Mouse (Mus musculus): Measurements from ENCODE around the gene Kifc1. TPM values are rescaled to one million over a fixed set of nuclear protein-coding genes. Genes with fewer than 3 reads are reported as not detected.

Kifc1 gene
- 7.5 and 8.3 TPM in 2 replicates for polyA plus RNA-seq (2015; fragmentation: Nextera tagmentation; extraction: Ambion mirVana)

DNA sequence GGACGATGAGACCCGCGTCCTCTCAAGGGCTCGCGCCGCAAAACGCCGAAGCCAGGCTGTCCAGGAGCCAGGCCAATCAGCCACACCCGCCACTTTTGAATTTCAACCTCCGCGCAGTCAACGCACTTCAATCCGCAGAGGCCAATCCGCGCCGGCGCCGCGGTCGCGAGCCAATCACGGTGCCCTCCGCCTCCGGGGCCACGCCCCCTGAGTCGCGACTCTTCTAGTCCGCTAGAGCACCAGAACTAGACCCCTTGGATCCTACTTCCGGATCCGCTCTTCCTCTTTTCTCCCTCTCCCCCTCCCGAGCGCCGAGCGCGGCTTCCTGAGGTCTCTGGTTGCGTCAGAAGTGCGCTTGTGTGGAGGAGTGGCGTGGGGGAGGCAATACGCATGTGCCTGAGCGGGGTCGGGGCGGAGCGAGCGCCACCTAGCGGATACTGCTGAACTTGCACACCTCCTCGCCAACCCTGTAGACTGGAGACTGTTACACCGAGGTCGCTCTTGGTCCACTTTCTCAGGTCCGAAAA lies at the start of gene Kifc1:
TSS of gene Kifc1 (minus strand) at position 129 of the 527 bp plus-strand sequence.
- Histone ChIP-seq H3K27me3 (no peaks in the 10 kb centered on the region), H3K9me3 (replicated peaks) (no peaks in the 10 kb centered on the region), H3K4me1 (replicated peaks) (peaks cover 32% of the 10 kb centered on the region), H3K4me3 (replicated peaks) (peak within 1 kb of the TSS; percentile 80), H3K36me3 (replicated peaks) (peaks cover 28% of the 10 kb centered on the region), H3K4me2 (peak within 1 kb of the TSS; percentile 80), H3K27ac (replicated peaks) (peak within 1 kb of the TSS; percentile 93), H3K9ac (peak within 1 kb of the TSS; percentile 87)
- under 1% methylated on average over 49 of the region's 49 CpGs for WGBS (ENCODE audit: insufficient replicate concordance)
- ATAC-seq (ENCODE audit: insufficient read depth) = peak; percentile 95

DNA sequence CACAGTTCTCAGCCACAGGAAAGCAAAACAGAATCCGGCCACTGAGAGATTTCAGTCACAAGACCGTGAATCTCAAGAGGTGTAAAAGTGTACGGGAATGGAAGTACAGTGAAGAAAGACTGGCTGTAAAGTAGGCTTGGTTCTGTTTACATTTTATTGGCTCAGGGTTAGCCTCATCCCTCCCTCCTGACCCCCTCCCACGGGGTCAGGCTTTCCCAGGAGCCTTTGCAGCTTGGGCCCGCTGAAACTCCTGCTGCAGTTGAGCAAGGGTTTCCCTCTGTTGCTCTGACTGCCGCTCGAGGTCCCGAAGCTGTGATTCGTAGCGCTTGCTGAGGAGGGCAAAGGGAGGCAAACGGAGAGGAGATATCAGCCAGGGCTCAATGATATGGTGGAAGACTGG lies 48.3 kb upstream of the Kifc1 start:
- peak overlapping the region; percentile 98 for H3K4me2 ChIP-seq
- H3K27me3 ChIP-seq = no peaks in the 10 kb centered on the region
- no peaks in the 10 kb centered on the region for H3K9me3 ChIP-seq (replicated peaks)
- H3K27ac ChIP-seq (replicated peaks) = no peak overlapping the region
- H3K4me3 ChIP-seq (replicated peaks) = peak overlapping the region; percentile 89
- H3K4me1 ChIP-seq (replicated peaks) = peaks cover 31% of the 10 kb centered on the region
- ATAC-seq (ENCODE audit: insufficient read depth) = no peak
- WGBS (ENCODE audit: insufficient replicate concordance) = 73% methylated on average over 11 of the region's 11 CpGs
- H3K9ac ChIP-seq = peak overlapping the region; percentile 81; the same call in 1 of the 2 replicates
- peaks cover 47% of the 10 kb centered on the region for H3K36me3 ChIP-seq (replicated peaks)

- peaks cover 54% of the 10 kb centered on the region for H3K36me3 ChIP-seq (replicated peaks)
- H3K27me3 ChIP-seq = no peaks in the 10 kb centered on the region
- H3K4me1 ChIP-seq (replicated peaks) = peaks cover 38% of the 10 kb centered on the region
- no peak overlapping the region for H3K4me3 ChIP-seq (replicated peaks)
- H3K27ac ChIP-seq (replicated peaks) = no peak overlapping the region
- no peak overlapping the region for H3K4me2 ChIP-seq
- WGBS (ENCODE audit: insufficient replicate concordance) = 82% methylated on average over 15 of the region's 15 CpGs
- no peak for ATAC-seq (ENCODE audit: insufficient read depth)
- H3K9me3 ChIP-seq (replicated peaks) = no peaks in the 10 kb centered on the region
- no peak overlapping the region for H3K9ac ChIP-seq
Measured at GRCm38 (mm10) chr17:33936993-33937392, 46.5 kb upstream of the Kifc1 start.

- H3K4me3 ChIP-seq (replicated peaks) = no peak overlapping the region
- H3K27me3 ChIP-seq = no peaks in the 10 kb centered on the region
- no peak overlapping the region for H3K4me2 ChIP-seq
- WGBS (ENCODE audit: insufficient replicate concordance) = 80% methylated on average over 21 of the region's 21 CpGs
- ATAC-seq (ENCODE audit: insufficient read depth) = no peak
- H3K36me3 ChIP-seq (replicated peaks) = peaks cover 56% of the 10 kb centered on the region
- H3K9me3 ChIP-seq (replicated peaks) = no peaks in the 10 kb centered on the region
- peaks cover 39% of the 10 kb centered on the region for H3K4me1 ChIP-seq (replicated peaks)
- H3K27ac ChIP-seq (replicated peaks) = no peak overlapping the region
- no peak overlapping the region for H3K9ac ChIP-seq
Measured at GRCm38 (mm10) chr17:33935422-33936055, 45.1 kb upstream of the Kifc1 start.

- Histone ChIP-seq H3K9ac (no peak overlapping the region), H3K9me3 (replicated peaks) (no peaks in the 10 kb centered on the region), H3K27ac (replicated peaks) (no peak overlapping the region), H3K36me3 (replicated peaks) (peaks cover 51% of the 10 kb centered on the region), H3K4me3 (replicated peaks) (no peak overlapping the region), H3K27me3 (no peaks in the 10 kb centered on the region), H3K4me2 (no peak overlapping the region), H3K4me1 (replicated peaks) (peaks cover 47% of the 10 kb centered on the region)
- 83% methylated on average over 15 of the region's 15 CpGs for WGBS (ENCODE audit: insufficient replicate concordance)
- no peak for ATAC-seq (ENCODE audit: insufficient read depth)
Measured at GRCm38 (mm10) chr17:33932970-33933369, 42.5 kb upstream of the Kifc1 start.

DNA sequence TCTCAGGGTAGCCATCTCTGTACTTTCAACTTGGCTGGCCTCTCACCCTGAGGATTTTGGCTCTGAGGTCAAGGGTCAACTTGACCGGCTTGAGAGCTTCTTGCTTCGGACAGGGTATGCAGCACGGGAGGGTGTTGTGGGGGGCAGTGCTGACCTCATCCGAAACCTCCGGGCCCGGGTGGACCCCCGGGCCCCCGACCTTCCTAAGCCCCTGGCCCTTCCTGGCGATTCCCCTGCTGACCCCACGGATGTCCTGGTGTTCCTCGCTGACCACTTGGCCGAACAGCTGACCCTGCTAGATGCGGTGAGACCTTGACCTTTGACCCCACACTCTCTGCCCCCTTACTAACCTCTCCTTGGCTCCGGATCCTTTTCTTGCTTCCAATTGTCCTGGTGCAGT lies 42.0 kb upstream of the Kifc1 start:
- no peaks in the 10 kb centered on the region for H3K9me3 ChIP-seq (replicated peaks)
- ATAC-seq (ENCODE audit: insufficient read depth) = no peak
- WGBS (ENCODE audit: insufficient replicate concordance) = 83% methylated on average over 14 of the region's 14 CpGs
- H3K9ac ChIP-seq = no peak overlapping the region
- H3K36me3 ChIP-seq (replicated peaks) = peaks cover 53% of the 10 kb centered on the region
- no peak overlapping the region for H3K27ac ChIP-seq (replicated peaks)
- H3K4me1 ChIP-seq (replicated peaks) = peaks cover 52% of the 10 kb centered on the region
- H3K27me3 ChIP-seq = no peaks in the 10 kb centered on the region
- H3K4me3 ChIP-seq (replicated peaks) = no peak overlapping the region
- H3K4me2 ChIP-seq = no peak overlapping the region

DNA sequence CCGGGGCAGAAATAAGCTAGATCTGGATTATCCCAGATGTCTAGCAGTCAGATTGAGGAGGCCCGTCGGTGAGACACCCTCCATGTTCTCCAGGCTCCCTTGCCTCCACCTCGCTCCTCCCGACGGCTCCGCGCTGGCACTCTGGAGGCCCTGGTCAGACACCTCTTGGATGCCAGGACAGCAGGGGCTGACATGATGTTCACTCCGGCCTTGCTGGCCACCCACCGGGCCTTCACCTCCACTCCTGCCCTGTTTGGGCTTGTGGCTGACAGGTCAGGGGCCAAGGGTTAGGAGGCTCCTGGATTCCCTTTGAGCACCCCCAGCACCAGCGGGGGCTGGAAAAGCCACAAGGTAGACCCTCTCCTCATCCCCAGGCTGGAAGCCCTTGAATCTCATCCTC lies 41.5 kb upstream of the Kifc1 start:
- H3K4me3 ChIP-seq (replicated peaks) = no peak overlapping the region
- H3K36me3 ChIP-seq (replicated peaks) = peaks cover 51% of the 10 kb centered on the region
- no peaks in the 10 kb centered on the region for H3K27me3 ChIP-seq
- no peak overlapping the region for H3K9ac ChIP-seq
- ATAC-seq (ENCODE audit: insufficient read depth) = no peak
- no peaks in the 10 kb centered on the region for H3K9me3 ChIP-seq (replicated peaks)
- no peak overlapping the region for H3K27ac ChIP-seq (replicated peaks)
- H3K4me1 ChIP-seq (replicated peaks) = peaks cover 55% of the 10 kb centered on the region
- 89% methylated on average over 11 of the region's 11 CpGs for WGBS (ENCODE audit: insufficient replicate concordance)
- peak overlapping the region; percentile 13; the same call in 1 of the 2 replicates for H3K4me2 ChIP-seq

GRCm38 (mm10) chr17:33931159-33931866 lies 40.9 kb upstream of the Kifc1 start:
- WGBS (ENCODE audit: insufficient replicate concordance) = 40% methylated on average over 18 of the region's 18 CpGs
- Histone ChIP-seq H3K4me3 (replicated peaks) (peak overlapping the region; percentile 75), H3K9ac (peak overlapping the region; percentile 86; the same call in 1 of the 2 replicates), H3K4me2 (peak overlapping the region; percentile 99), H3K27me3 (no peaks in the 10 kb centered on the region), H3K9me3 (replicated peaks) (no peaks in the 10 kb centered on the region), H3K36me3 (replicated peaks) (peaks cover 53% of the 10 kb centered on the region), H3K4me1 (replicated peaks) (peaks cover 55% of the 10 kb centered on the region), H3K27ac (replicated peaks) (peak overlapping the region; percentile 53; the same call in 1 of the 2 replicates)
- no peak for ATAC-seq (ENCODE audit: insufficient read depth)

DNA sequence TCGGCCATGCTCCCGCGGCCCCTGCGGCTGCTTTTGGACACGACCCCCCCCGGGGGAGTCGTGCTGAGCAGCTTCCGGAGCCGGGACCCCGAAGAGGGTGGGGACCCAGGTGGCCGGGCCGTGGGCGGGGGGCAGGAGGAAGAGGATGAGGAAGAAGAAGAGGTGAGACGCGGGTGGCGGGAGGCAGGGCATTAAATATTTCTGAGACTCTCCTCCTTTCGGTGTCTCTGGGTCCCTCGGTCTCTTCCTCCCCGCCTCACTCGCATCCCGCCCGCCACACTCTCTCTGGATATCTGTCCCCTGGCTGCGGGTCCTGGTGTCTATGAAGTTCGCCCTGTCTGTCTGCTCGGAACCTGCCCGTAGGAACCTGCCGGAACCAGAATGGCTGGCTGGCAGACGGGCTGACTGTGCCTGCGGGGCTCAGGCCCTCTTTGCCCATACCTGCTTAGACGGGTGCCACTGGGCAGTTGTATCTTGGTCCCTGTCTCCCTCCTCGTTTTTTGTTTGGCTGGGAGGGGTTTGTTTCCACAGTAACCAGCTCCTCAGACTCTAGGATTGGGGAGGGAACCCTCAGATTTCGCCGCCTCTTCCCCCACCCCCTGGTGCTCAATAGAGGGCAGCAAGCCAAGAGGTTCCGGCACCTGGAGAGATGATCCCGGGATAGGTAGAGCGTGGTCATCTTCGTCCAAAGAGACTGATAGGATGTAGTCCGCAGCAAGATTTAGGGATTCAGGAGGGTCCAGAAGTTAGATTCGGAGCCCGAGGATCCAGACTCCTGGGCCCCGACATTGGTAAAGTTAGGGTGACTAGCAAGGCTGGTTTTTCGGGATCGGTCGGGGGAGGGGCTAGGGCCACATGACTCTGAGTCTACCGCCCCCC lies 40.1 kb upstream of the Kifc1 start:
- 1% methylated on average over 45 of the region's 45 CpGs for WGBS (ENCODE audit: insufficient replicate concordance)
- Histone ChIP-seq H3K27me3 (no peaks in the 10 kb centered on the region), H3K4me1 (replicated peaks) (peaks cover 61% of the 10 kb centered on the region), H3K9me3 (replicated peaks) (no peaks in the 10 kb centered on the region), H3K4me2 (peak overlapping the region; percentile 99), H3K9ac (peak overlapping the region; percentile 86), H3K4me3 (replicated peaks) (peak overlapping the region; percentile 75), H3K36me3 (replicated peaks) (peaks cover 56% of the 10 kb centered on the region), H3K27ac (replicated peaks) (peak overlapping the region; percentile 93)
- ATAC-seq (ENCODE audit: insufficient read depth) = peak; percentile 6; the same call in 1 of the 2 replicates

DNA sequence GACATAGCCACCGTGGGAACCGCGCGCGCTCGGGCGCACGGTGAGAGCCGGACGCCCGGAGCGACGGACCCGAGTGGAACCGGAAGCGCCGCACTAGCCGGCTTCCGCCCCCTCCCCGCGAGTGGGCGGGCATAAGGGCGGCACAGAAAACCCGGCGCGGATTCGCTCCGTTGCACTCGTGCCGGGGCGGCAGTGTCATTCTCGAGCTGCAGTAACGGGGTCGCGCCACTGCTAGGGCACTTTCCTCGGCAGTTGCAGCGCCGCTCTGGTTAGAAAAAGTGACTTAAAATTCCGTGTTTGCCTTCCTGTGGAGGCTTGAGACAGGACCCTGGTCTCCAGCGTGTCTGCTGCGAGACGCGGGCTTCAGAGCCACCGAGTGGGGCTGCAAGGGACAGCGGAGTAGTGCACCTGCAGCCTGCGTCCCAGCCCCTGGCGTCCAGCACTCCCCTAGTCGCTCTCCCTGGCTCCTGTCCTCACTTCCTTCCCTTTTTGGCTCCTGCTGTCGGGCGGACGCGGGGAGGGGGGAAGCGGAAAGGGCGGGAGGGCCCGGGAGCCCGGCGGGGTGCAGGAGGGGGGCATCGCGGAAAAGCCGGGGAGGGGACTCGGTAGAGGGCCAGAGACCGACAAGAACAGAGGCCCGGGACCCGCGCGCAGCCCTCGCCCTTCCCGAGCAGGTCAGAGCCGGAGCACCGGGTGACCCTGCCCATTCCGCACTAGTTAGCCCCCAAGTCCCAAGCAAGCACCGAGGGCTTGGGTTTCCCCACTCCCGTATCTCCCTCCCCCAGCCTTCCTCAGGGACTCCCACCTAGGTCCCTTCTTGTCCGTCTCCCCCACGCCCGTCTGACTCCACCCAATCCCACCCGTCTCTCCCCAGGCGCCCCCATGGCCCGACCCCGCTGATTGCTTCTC lies 39.2 kb upstream of the Kifc1 start, which contains the start of gene Rgl2:
TSS of gene Rgl2 (plus strand) at position 173 of the 909 bp plus-strand sequence.
- ATAC-seq (ENCODE audit: insufficient read depth) = peak; percentile 78
- H3K36me3 ChIP-seq (replicated peaks) = peaks cover 55% of the 10 kb centered on the region
- WGBS (ENCODE audit: insufficient replicate concordance) = under 1% methylated on average over 78 of the region's 80 CpGs
- H3K27me3 ChIP-seq = no peaks in the 10 kb centered on the region
- H3K9me3 ChIP-seq (replicated peaks) = no peaks in the 10 kb centered on the region
- H3K4me3 ChIP-seq (replicated peaks) = peak within 1 kb of the TSS; percentile 75
- peak within 1 kb of the TSS; percentile 86 for H3K9ac ChIP-seq
- peaks cover 68% of the 10 kb centered on the region for H3K4me1 ChIP-seq (replicated peaks)
- H3K27ac ChIP-seq (replicated peaks) = peak within 1 kb of the TSS; percentile 93
- H3K4me2 ChIP-seq = peak within 1 kb of the TSS; percentile 99

Data from liver, embryonic 15.5 days (tissue).